ENCODE assay signal across 14 mouse cellular contexts in the genomic region with DNA sequence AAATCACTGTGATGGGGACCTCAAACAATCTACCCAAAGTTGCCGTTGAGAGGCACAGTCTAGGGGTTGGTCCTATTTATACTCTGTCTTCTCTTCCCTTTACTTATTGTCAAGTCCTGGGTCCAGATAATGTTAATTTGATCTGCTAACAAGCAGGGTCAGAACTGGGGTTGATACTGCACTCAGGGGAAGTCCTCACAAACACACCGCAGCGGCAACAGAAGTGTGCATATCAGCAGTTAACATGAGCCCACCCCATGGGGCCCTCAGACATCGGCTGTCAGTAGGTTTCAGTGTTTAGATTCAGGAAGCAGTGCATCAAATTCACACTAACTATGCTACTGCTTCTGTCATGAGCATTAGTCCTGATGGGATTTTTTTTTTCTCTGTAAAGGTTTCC.
"Had no signal": no experiment of that assay in that cellular context is flagged by ENCODE, and none has a peak within 500 bp of the region (broad histone marks: within the 10 kb centered on the region; RNA-seq: fewer than 3 reads in every experiment).

No protein-coding gene starts in this region.

- H3K27ac ChIP-seq: intestine, embryonic 15.5 days; kidney, embryonic 15.5 days; left cerebral cortex, adult 2 months; lung, embryonic 15.5 days; midbrain, embryonic 10.5 days; midbrain, embryonic 15.5 days; neural tube, embryonic 12.5 days had no signal

- H3K4me3 ChIP-seq: intestine, embryonic 15.5 days; kidney, embryonic 15.5 days; left cerebral cortex, adult 2 months; lung, embryonic 15.5 days; midbrain, embryonic 10.5 days; midbrain, embryonic 15.5 days; neural tube, embryonic 12.5 days had no signal

- H3K9me3 ChIP-seq: intestine, embryonic 15.5 days; kidney, embryonic 15.5 days; lung, embryonic 15.5 days; midbrain, embryonic 10.5 days; midbrain, embryonic 15.5 days; neural tube, embryonic 12.5 days had no signal

- DNase-seq: kidney, adult 18-20 months; kidney, postnatal 14 days; lung, postnatal 14 days; right cerebral cortex, postnatal 4 days; spleen, adult 18-20 months; thymus, adult 2 months; thymus, postnatal 25 days had no signal

- H3K4me2 ChIP-seq: intestine, embryonic 15.5 days; kidney, embryonic 15.5 days; lung, embryonic 15.5 days; midbrain, embryonic 15.5 days; neural tube, embryonic 12.5 days had no signal

- ATAC-seq: intestine, embryonic 15.5 days; midbrain, embryonic 15.5 days had no signal

- H3K27me3 ChIP-seq: intestine, embryonic 15.5 days; kidney, embryonic 15.5 days; lung, embryonic 15.5 days; midbrain, embryonic 15.5 days; neural tube, embryonic 12.5 days had no signal

- H3K9ac ChIP-seq: intestine, embryonic 15.5 days; kidney, embryonic 15.5 days; lung, embryonic 15.5 days; midbrain, embryonic 15.5 days; neural tube, embryonic 12.5 days had no signal

- H3K36me3 ChIP-seq: intestine, embryonic 15.5 days; lung, embryonic 15.5 days; midbrain, embryonic 15.5 days; neural tube, embryonic 12.5 days had no signal
